In genomic region chr19:47667601-47668000, GRCm38 (mm10) we compare ENCODE assay signal across 19 mouse cellular contexts. TPM values are rescaled to one million over a fixed set of nuclear protein-coding genes. Genes with fewer than 3 reads are reported as not detected.
A peak's percentile ranks its signal among the peaks of the same experiment; 100 is the strongest.
DNase-seq lines count a peak whose midpoint lies in the region; ATAC-seq and TF ChIP-seq lines count a peak whose summit lies in the region.
"Had no signal": no experiment of that assay in that cellular context is flagged by ENCODE, and none has a peak within 500 bp of the region (broad histone marks: within the 10 kb centered on the region; RNA-seq: fewer than 3 reads in every experiment).

No protein-coding gene starts in this region.

- TF ChIP-seq CTCF in lung, postnatal 0 days (IDR thresholded peaks at IDR 0.05), result no peak

- intact Hi-C loops in left cerebral cortex, postnatal 36 days (cut with DNase I), result no loop called here

- H3K9ac ChIP-seq in lung, postnatal 0 days (replicated peaks; ENCODE audit: low read depth), result no peak overlapping the region
- H3K9ac ChIP-seq in embryonic facial prominence, embryonic 15.5 days, result no peak overlapping the region
- H3K9ac ChIP-seq: hindbrain, embryonic 12.5 days had no signal

- H3K27ac ChIP-seq in lung, postnatal 0 days (ENCODE audit: low read length), result no peak overlapping the region
- H3K27ac ChIP-seq in embryonic facial prominence, embryonic 15.5 days (replicated peaks), result 0 out of 2 replicates have a peak overlapping the region, but pooled peaks have one; percentile 31
- H3K27ac ChIP-seq: gastrocnemius, adult 2 months; hindbrain, embryonic 12.5 days; hindbrain, postnatal 0 days had no signal

- no peak for TF ChIP-seq EP300 in lung, postnatal 0 days (IDR thresholded peaks at IDR 0.05)

- H3K36me3 ChIP-seq in lung, postnatal 0 days (ENCODE audit: insufficient read depth, low read length), result no peaks in the 10 kb centered on the region
- H3K36me3 ChIP-seq in embryonic facial prominence, embryonic 15.5 days, result no peaks in the 10 kb centered on the region
- H3K36me3 ChIP-seq: forebrain, embryonic 10.5 days; G1E; heart, embryonic 10.5 days; hindbrain, embryonic 12.5 days had no signal

- no peak overlapping the region for H3K4me3 ChIP-seq in lung, postnatal 0 days (ENCODE audit: low read depth, low read length)
- no peak overlapping the region for H3K4me3 ChIP-seq in embryonic facial prominence, embryonic 15.5 days (replicated peaks)
- H3K4me3 ChIP-seq: forebrain, embryonic 10.5 days; gastrocnemius, adult 2 months; heart, embryonic 10.5 days; hindbrain, embryonic 12.5 days had no signal

- DNase-seq in lung, postnatal 0 days (ENCODE audit: low spot score), result no peak
- DNase-seq in lung, postnatal 25 days (ENCODE audit: low spot score), result no peak
- DNase-seq in MN1 (ENCODE audit: low spot score), result peak; percentile 39
- no peak for DNase-seq in spleen, adult 18-20 months
- no peak for DNase-seq in kidney, postnatal 36 days
- no peak for DNase-seq in left cerebral cortex, postnatal 36 days (ENCODE audit: low spot score in 2 of 2)
- DNase-seq: adrenal gland, postnatal 10 days; gastrocnemius, adult 2 months; gastrocnemius, postnatal 36 days; heart, adult 18-20 months; heart, postnatal 10 days; heart, postnatal 4 days had no signal

- no peaks in the 10 kb centered on the region for H3K9me3 ChIP-seq in lung, postnatal 0 days (ENCODE audit: low read length)
- H3K9me3 ChIP-seq in embryonic facial prominence, embryonic 15.5 days (replicated peaks), result no peaks in the 10 kb centered on the region
- H3K9me3 ChIP-seq: forebrain, embryonic 10.5 days; G1E; heart, embryonic 10.5 days; hindbrain, embryonic 12.5 days had no signal

- no peaks in the 10 kb centered on the region for H3K27me3 ChIP-seq in lung, postnatal 0 days (replicated peaks; ENCODE audit: insufficient read depth, low read length)
- H3K27me3 ChIP-seq in embryonic facial prominence, embryonic 15.5 days, result no peaks in the 10 kb centered on the region
- H3K27me3 ChIP-seq: hindbrain, embryonic 12.5 days had no signal

- H3K4me2 ChIP-seq in lung, postnatal 0 days (replicated peaks; ENCODE audit: low read depth, low read length), result no peak overlapping the region
- H3K4me2 ChIP-seq in embryonic facial prominence, embryonic 15.5 days (replicated peaks), result no peak overlapping the region
- H3K4me2 ChIP-seq: hindbrain, embryonic 12.5 days had no signal

- ATAC-seq in lung, postnatal 0 days, result peak; percentile 36; the same call in 1 of the 2 replicates
- no peak for ATAC-seq in embryonic facial prominence, embryonic 15.5 days (ENCODE audit: insufficient number of reproducible peaks, low FRiP score, low TSS enrichment, low read depth)
- ATAC-seq: forebrain, embryonic 14.5 days had no signal

- WGBS in lung, postnatal 0 days, result 60% methylated on average over 8 of the region's 8 CpGs
- 36% methylated on average over 8 of the region's 8 CpGs for WGBS in embryonic facial prominence, embryonic 15.5 days

- no peaks in the 10 kb centered on the region for H3K4me1 ChIP-seq in lung, postnatal 0 days (ENCODE audit: insufficient read depth, low read depth, low read length)
- H3K4me1 ChIP-seq in embryonic facial prominence, embryonic 15.5 days, result peaks cover 14% of the 10 kb centered on the region

RNA-seq across cellular contexts. Expression of gene Col17a1, which starts 24.3 kb away (rescaled TPM):
- 2.5 and 3.5 TPM in 2 replicates for polyA plus RNA-seq in lung, postnatal 0 days (2015; fragmentation: Nextera tagmentation; extraction: Ambion mirVana)
- 40.6 and 45.7 TPM in 2 replicates for polyA plus RNA-seq in embryonic facial prominence, embryonic 15.5 days (2015; fragmentation: Nextera tagmentation; extraction: Ambion mirVana)
- total RNA-seq in left cerebral cortex, postnatal 36 days (2021), result under 1 TPM; 0.32 TPM
- total RNA-seq: gastrocnemius, adult 2 months had no signal
- polyA plus RNA-seq: G1E had no signal
